Mouse (Mus musculus) MEL (cell line): Measurements from ENCODE around the gene Proca1. TPM values are rescaled to one million over a fixed set of nuclear protein-coding genes. Genes with fewer than 3 reads are reported as not detected.

Experiments used
- DNase-seq: peaks from one replicate; pipeline ENCODE4 v3.0.0; 2011; ENCODE audit warnings: low read depth, low spot score
- H3K27ac ChIP-seq: 2 replicates; pipeline ENCODE4 v1.5.1; 2012; ENCODE audit warnings: low read depth, mild to moderate bottlenecking, control low read depth, low read length, moderate library complexity; ENCODE audit not compliant: control insufficient read depth
- H3K27me3 ChIP-seq, 2 experiments: fragments of 150-350 bp in 1 of 2; sonication (generic) in 1 of 2; 2 replicates each; pipeline ENCODE4 v1.6.1; 2012; ENCODE audit warnings: low read length in 2 of 2, mild to moderate bottlenecking in 2 of 2, improper control_type of control experiment in 1 of 2, moderate library complexity in 1 of 2; ENCODE audit not compliant: insufficient read depth in 2 of 2, control insufficient read depth in 1 of 2
- H3K36me3 ChIP-seq, 2 experiments: 2 replicates each; pipeline ENCODE4 v1.6.1; 2012 to 2014; ENCODE audit warnings: low read length in 2 of 2, improper control_type of control experiment in 1 of 2, inconsistent platforms in 1 of 2, mild to moderate bottlenecking in 1 of 2; ENCODE audit not compliant: insufficient read depth in 2 of 2, control insufficient read depth in 1 of 2
- H3K4me1 ChIP-seq, 2 experiments: fragments of 150-350 bp in 1 of 2; sonication (generic) in 1 of 2; 2 replicates each; pipeline ENCODE4 v1.6.1; 2012; ENCODE audit warnings: low read length in 2 of 2, improper control_type of control experiment in 1 of 2, mild to moderate bottlenecking in 1 of 2; ENCODE audit not compliant: insufficient read depth in 2 of 2, control insufficient read depth in 1 of 2
- H3K4me3 ChIP-seq, 2 experiments: fragments of 150-350 bp in 1 of 2; sonication (generic) in 1 of 2; 2 replicates each; pipeline ENCODE4 v1.5.1; 2012; ENCODE audit warnings: low read depth in 2 of 2, low read length in 2 of 2, mild to moderate bottlenecking in 2 of 2, moderate library complexity in 2 of 2, control low read depth in 1 of 2, improper control_type of control experiment in 1 of 2; ENCODE audit not compliant: control insufficient read depth in 1 of 2, insufficient read depth in 1 of 2
- H3K79me2 ChIP-seq: 2 replicates; pipeline ENCODE4 v1.6.1; 2012; ENCODE audit warnings: mild to moderate bottlenecking, low read length, moderate library complexity; ENCODE audit not compliant: control insufficient read depth, poor library complexity, insufficient read depth
- H3K9ac ChIP-seq: 2 replicates; pipeline ENCODE4 v1.6.1; 2012; ENCODE audit warnings: low read depth, mild to moderate bottlenecking, control low read depth, low read length, moderate library complexity; ENCODE audit not compliant: control insufficient read depth, poor library complexity, severe bottlenecking
- H3K9me3 ChIP-seq: fragments of 150-350 bp; sonication (generic); replicated peaks from 2 replicates; pipeline ENCODE4 v1.6.1; 2012; ENCODE audit warnings: mild to moderate bottlenecking, low read length, improper control_type of control experiment, moderate library complexity; ENCODE audit not compliant: insufficient read depth
- BHLHE40 ChIP-seq: IDR thresholded peaks from 2 replicates; pipeline ENCODE4 v1.6.1; 2012; ENCODE audit warnings: low read depth, mild to moderate bottlenecking, inconsistent platforms, low read length, improper control_type of control experiment, borderline replicate concordance
- CHD1 ChIP-seq: IDR thresholded peaks from 2 replicates; pipeline ENCODE4 v1.6.1; 2012; ENCODE audit warnings: low read depth, mild to moderate bottlenecking, inconsistent platforms, low read length, improper control_type of control experiment
- CTCF ChIP-seq, 3 experiments: IDR thresholded peaks in 2 of 3; conservative IDR thresholded peaks in 1 of 3; 2 replicates each; pipeline ENCODE4 v1.5.1; 2011 to 2012; ENCODE audit warnings: low read length in 3 of 3, low read depth in 2 of 3, mild to moderate bottlenecking in 2 of 3, improper control_type of control experiment in 1 of 3, inconsistent platforms in 1 of 3, mixed read lengths in 1 of 3, moderate library complexity in 1 of 3; ENCODE audit not compliant: control insufficient read depth in 1 of 3, insufficient read depth in 1 of 3, poor library complexity in 1 of 3, severe bottlenecking in 1 of 3
- ELF1 ChIP-seq: IDR thresholded peaks from 2 replicates; pipeline ENCODE4 v1.6.1; 2014; ENCODE audit warnings: low read depth, mild to moderate bottlenecking, inconsistent platforms, low read length, improper control_type of control experiment, moderate library complexity
- GABPA ChIP-seq: IDR thresholded peaks from 2 replicates; pipeline ENCODE4 v1.6.1; 2012; ENCODE audit warnings: low read depth, mild to moderate bottlenecking, inconsistent platforms, low read length, improper control_type of control experiment, moderate library complexity
- HCFC1 ChIP-seq: IDR thresholded peaks from 2 replicates; pipeline ENCODE4 v1.6.1; 2012; ENCODE audit warnings: low read depth, mild to moderate bottlenecking, inconsistent platforms, low read length, improper control_type of control experiment, moderate library complexity
- KAT2A ChIP-seq: conservative IDR thresholded peaks from 2 replicates; pipeline ENCODE4 v1.6.1; 2012; ENCODE audit warnings: low read depth, low read length, improper control_type of control experiment, inconsistent platforms
- MAX ChIP-seq: IDR thresholded peaks from 2 replicates; pipeline ENCODE4 v1.6.1; 2011; ENCODE audit warnings: low read length, improper control_type of control experiment
- MXI1 ChIP-seq: IDR thresholded peaks from 2 replicates; pipeline ENCODE4 v1.6.1; 2011; ENCODE audit warnings: mild to moderate bottlenecking, low read depth, low read length, improper control_type of control experiment
- MYC ChIP-seq: IDR thresholded peaks from 2 replicates; pipeline ENCODE4 v1.6.1; 2011; ENCODE audit warnings: low read depth, mild to moderate bottlenecking, low read length, improper control_type of control experiment, moderate library complexity
- NELFE ChIP-seq: IDR thresholded peaks from 2 replicates; pipeline ENCODE4 v1.6.1; 2011; ENCODE audit warnings: low read depth, low read length, improper control_type of control experiment
- NRF1 ChIP-seq: IDR thresholded peaks from 2 replicates; pipeline ENCODE4 v1.6.1; 2014; ENCODE audit warnings: low read depth, mild to moderate bottlenecking, inconsistent platforms, low read length, improper control_type of control experiment, moderate library complexity; ENCODE audit not compliant: poor library complexity, insufficient read depth, severe bottlenecking
- POLR2A ChIP-seq, 2 experiments: IDR thresholded peaks; 2 replicates each; pipeline ENCODE4 v1.6.1; 2011 to 2012; ENCODE audit warnings: low read length in 2 of 2, mild to moderate bottlenecking in 2 of 2, control low read depth in 1 of 2, improper control_type of control experiment in 1 of 2, low read depth in 1 of 2, moderate library complexity in 1 of 2; ENCODE audit not compliant: control insufficient read depth in 1 of 2, insufficient read depth in 1 of 2, poor library complexity in 1 of 2
- POLR2AphosphoS2 ChIP-seq: IDR thresholded peaks from 2 replicates; pipeline ENCODE4 v1.6.1; 2011; ENCODE audit warnings: low read length, improper control_type of control experiment
- RAD21 ChIP-seq: IDR thresholded peaks from 2 replicates; pipeline ENCODE4 v1.6.1; 2011; ENCODE audit warnings: mild to moderate bottlenecking, low read depth, low read length, improper control_type of control experiment
- RCOR1 ChIP-seq: IDR thresholded peaks from 2 replicates; pipeline ENCODE4 v1.6.1; 2012; ENCODE audit warnings: low read depth, mild to moderate bottlenecking, inconsistent platforms, low read length, improper control_type of control experiment
- SIN3A ChIP-seq: IDR thresholded peaks from 2 replicates; pipeline ENCODE4 v1.6.1; 2012; ENCODE audit warnings: low read length, improper control_type of control experiment, inconsistent platforms
- TAL1 ChIP-seq: IDR thresholded peaks from 2 replicates; pipeline ENCODE4 v1.6.1; 2012; ENCODE audit warnings: mild to moderate bottlenecking, inconsistent platforms, low read length, moderate library complexity, mixed read lengths
- TBP ChIP-seq: IDR thresholded peaks from 2 replicates; pipeline ENCODE4 v1.8.0; 2011; ENCODE audit warnings: low read depth, low read length, improper control_type of control experiment
- TCF12 ChIP-seq: IDR thresholded peaks from 2 replicates; pipeline ENCODE4 v1.6.1; 2014; ENCODE audit warnings: low read depth, mild to moderate bottlenecking, inconsistent platforms, low read length, improper control_type of control experiment, moderate library complexity
- UBTF ChIP-seq: IDR thresholded peaks from 2 replicates; pipeline ENCODE4 v1.6.1; 2012; ENCODE audit warnings: low read depth, mild to moderate bottlenecking, inconsistent platforms, low read length, improper control_type of control experiment, moderate library complexity, borderline replicate concordance; ENCODE audit not compliant: insufficient read depth
- ZC3H11A ChIP-seq: IDR thresholded peaks from 2 replicates; pipeline ENCODE4 v1.6.1; 2012; ENCODE audit warnings: low read depth, mild to moderate bottlenecking, inconsistent platforms, low read length, improper control_type of control experiment
- ZKSCAN1 ChIP-seq: IDR thresholded peaks from 2 replicates; pipeline ENCODE4 v1.6.1; 2012; ENCODE audit warnings: low read depth, mild to moderate bottlenecking, inconsistent platforms, low read length, improper control_type of control experiment, moderate library complexity
- ZMIZ1 ChIP-seq: IDR thresholded peaks from 2 replicates; pipeline ENCODE4 v1.6.1; 2012; ENCODE audit warnings: low read depth, mild to moderate bottlenecking, inconsistent platforms, low read length, improper control_type of control experiment, moderate library complexity
- polyA plus RNA-seq, 2 experiments: library from polyadenylated mRNA; stranded (reverse) in 1 of 2; unstranded in 1 of 2; fragments of >175 nt in 1 of 2; fragments of >200 nt in 1 of 2; gene quantifications; 2 replicates each; pipeline versions ENCODE4 v1.2.1 to v1.2.4; 2012; ENCODE audit warnings: low replicate concordance in 2 of 2, low read depth in 1 of 2; ENCODE audit not compliant: insufficient read length in 2 of 2, insufficient read depth in 1 of 2, missing spikeins in 1 of 2
- total RNA-seq: library from RNA; depleted of rRNA; stranded (reverse); fragments of 300-350 nt; gene quantifications from 2 replicates; pipeline ENCODE4 v1.2.3, GENCODE M21; 2012

The Proca1 gene
- total and polyA plus RNA-seq, 3 experiments, result 0.15 to 0.54 TPM; not detected in 1

DNA sequence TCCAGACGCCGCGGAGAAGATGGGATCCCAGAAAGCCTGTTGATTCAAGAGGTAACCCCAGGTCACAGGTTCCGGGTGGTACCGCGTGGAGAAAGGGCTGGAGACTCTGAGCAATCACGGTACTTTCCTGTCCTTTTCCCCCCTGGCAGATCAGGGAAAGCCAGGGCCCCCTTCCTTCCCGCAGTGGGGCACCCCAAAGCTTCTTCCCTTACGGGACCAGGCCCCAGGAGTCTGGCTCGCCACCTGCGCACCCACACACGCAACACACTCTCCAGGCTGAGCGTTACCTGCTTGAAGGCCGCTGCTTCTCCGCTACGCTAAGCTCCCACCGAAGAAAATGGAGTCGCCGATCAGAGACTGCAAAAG lies 52.1 kb downstream of the Proca1 start:
- Histone ChIP-seq H3K9ac (peak overlapping the region; percentile 75), H3K27me3 (no peaks in the 10 kb centered on the region), H3K4me3 (peak overlapping the region; percentile 83 to 90), H3K36me3 (peaks cover 3 to 34% of the 10 kb centered on the region in 2 experiments), H3K4me1 (peaks cover 14 to 18% of the 10 kb centered on the region in 2 experiments), H3K9me3 (no peaks in the 10 kb centered on the region), H3K27ac (peak overlapping the region; percentile 44), H3K79me2 (peaks cover 76% of the 10 kb centered on the region)
- TF ChIP-seq KAT2A (no peak), RAD21 (no peak), MYC (peak; percentile 64; the same call in 1 of the 2 replicates), MAX (peak; percentile 17; the same call in 1 of the 2 replicates)
- DNase-seq, result no peak

DNA sequence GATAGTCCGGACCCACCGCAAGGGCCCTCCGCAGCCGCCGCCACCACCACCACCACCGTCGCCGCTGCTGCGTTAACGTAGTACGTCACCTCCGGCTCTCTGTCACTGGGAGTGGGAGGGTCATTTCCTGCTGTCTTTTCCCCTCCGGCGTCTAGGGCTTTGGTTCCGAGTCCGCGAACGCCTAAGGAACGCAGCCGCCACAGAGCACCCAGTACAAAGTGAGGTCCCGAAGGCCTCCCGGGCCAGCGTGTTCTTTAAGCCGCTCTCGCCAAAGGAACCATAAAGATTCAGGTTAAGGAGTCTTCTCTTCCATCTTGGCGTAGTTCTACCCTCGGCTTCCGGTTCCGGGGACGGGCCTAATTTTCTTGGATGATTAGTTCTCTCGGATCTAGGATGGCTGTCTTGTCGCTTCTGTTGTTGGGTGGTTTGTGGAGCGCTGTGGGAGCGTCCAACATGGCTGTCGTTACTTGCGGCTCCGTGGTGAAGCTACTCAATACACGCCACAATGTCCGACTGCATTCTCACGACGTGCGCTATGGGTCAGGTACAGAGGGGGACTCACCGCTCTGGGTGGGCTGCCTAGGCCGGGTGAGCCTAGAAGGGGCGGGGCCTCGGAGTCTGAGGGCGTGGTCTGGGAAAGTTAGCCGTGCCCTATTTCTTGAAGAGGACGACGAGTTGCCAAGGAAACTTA lies 52.6 kb downstream of the Proca1 start, which contains the start of the genes Sdf2 and Supt6:
Gene Sdf2 (plus strand): TSS at position 120 of the 691 bp plus-strand sequence.
Gene Supt6 (minus strand): TSS at position 361 of the 691 bp plus-strand sequence.
- peak; percentile 98 for DNase-seq
- Histone ChIP-seq H3K27ac (peak within 1 kb of the TSS; percentile 82), H3K36me3 (peaks cover 3 to 34% of the 10 kb centered on the region in 2 experiments), H3K9ac (peak within 1 kb of the TSS; percentile 75), H3K9me3 (no peaks in the 10 kb centered on the region), H3K4me1 (peaks cover 14 to 18% of the 10 kb centered on the region in 2 experiments), H3K27me3 (no peaks in the 10 kb centered on the region), H3K79me2 (peaks cover 71% of the 10 kb centered on the region), H3K4me3 (peak within 1 kb of the TSS; percentile 83 to 90)
- TF ChIP-seq CTCF (IDR thresholded peaks at IDR 0.05 in 2 of 3, conservative IDR thresholded peaks at IDR 0.05 in 1 of 3; ENCODE audit: control insufficient read depth in 1 of 3, insufficient read depth in 1 of 3, low read depth in 2 of 3, low read length in 3 of 3, poor library complexity in 1 of 3, severe bottlenecking in 1 of 3) (no peak), UBTF (peak; percentile 90; the same call in 1 of the 2 replicates), BHLHE40 (no peak), RAD21 (no peak), POLR2A (IDR thresholded peaks at IDR 0.05; ENCODE audit: control insufficient read depth in 1 of 2, insufficient read depth in 1 of 2, low read depth in 1 of 2, low read length in 2 of 2, poor library complexity in 1 of 2) (peak; percentile 55 to 93), KAT2A (peak; percentile 46; the same call in 1 of the 2 replicates), TBP (peak; percentile 70; the same call in 1 of the 2 replicates), ZMIZ1 (peak; percentile 78), ZC3H11A (no peak), NELFE (peak; percentile 88), MXI1 (peak; percentile 76), RCOR1 (no peak), MAX (peak; percentile 13; the same call in 1 of the 2 replicates), ZKSCAN1 (no peak), ELF1 (peak; percentile 80), SIN3A (peak; percentile 89), NRF1 (0 out of 2 replicates have a peak, but pooled peaks have one; percentile 38), POLR2AphosphoS2 (peak; percentile 86), TAL1 (no peak), TCF12 (peak; percentile 32; the same call in 1 of the 2 replicates), CHD1 (no peak), HCFC1 (peak; percentile 85), GABPA (no peak)
- TF ChIP-seq, all 39 proteins: peak for 14
